Mouse (Mus musculus): Measurements from ENCODE around the gene Daxx. TPM values are rescaled to one million over a fixed set of nuclear protein-coding genes. Genes with fewer than 3 reads are reported as not detected.

Daxx gene
- polyA plus RNA-seq, 1 experiment from 2014 or later, result 41.6 TPM

DNA sequence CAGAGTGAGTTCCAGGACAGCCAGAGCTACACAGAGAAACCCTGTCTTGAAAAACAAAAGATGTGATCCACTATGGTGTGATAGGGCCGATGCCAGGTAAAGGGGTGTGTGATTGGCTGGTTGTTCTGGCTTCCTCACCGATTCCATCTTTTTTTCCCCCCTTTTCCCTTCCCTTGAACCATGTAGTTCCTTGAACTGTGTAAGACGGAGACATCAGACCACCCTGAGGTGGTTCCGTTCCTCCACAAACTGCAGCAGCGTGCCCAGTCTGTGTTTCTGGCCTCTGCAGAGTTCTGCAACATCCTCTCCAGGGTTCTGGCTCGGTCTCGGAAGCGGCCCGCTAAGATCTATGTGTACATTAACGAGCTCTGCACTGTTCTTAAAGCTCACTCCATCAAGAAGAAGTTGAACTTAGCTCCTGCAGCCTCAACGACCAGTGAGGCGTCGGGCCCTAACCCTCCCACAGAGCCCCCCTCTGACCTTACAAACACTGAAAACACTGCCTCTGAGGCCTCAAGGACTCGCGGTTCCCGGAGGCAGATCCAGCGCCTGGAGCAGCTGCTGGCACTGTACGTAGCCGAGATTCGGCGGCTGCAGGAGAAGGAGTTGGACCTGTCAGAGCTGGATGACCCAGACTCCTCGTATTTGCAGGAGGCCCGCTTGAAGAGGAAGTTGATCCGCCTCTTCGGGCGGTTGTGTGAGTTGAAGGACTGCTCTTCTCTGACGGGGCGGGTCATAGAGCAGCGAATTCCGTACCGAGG, 2.0 kb downstream of the Daxx start:
- Histone ChIP-seq H3K4me3 (ENCODE audit: low read length) (no peak overlapping the region), H3K4me2 (ENCODE audit: low read depth, low read length) (no peak overlapping the region), H3K36me3 (ENCODE audit: control insufficient read depth, insufficient read depth, low read length) (peaks cover 23% of the 10 kb centered on the region), H3K9ac (ENCODE audit: low read depth, low read length) (no peak overlapping the region), H3K4me1 (ENCODE audit: control insufficient read depth, insufficient read depth, low read length) (peaks cover 16% of the 10 kb centered on the region), H3K27me3 (replicated peaks; ENCODE audit: control insufficient read depth, insufficient read depth, low read length) (no peaks in the 10 kb centered on the region), H3K27ac (ENCODE audit: low read length) (no peak overlapping the region), H3K9me3 (ENCODE audit: control insufficient read depth, low read length) (no peaks in the 10 kb centered on the region)
- 90% methylated on average over 31 of the region's 31 CpGs for WGBS
- ATAC-seq, result no peak

DNA sequence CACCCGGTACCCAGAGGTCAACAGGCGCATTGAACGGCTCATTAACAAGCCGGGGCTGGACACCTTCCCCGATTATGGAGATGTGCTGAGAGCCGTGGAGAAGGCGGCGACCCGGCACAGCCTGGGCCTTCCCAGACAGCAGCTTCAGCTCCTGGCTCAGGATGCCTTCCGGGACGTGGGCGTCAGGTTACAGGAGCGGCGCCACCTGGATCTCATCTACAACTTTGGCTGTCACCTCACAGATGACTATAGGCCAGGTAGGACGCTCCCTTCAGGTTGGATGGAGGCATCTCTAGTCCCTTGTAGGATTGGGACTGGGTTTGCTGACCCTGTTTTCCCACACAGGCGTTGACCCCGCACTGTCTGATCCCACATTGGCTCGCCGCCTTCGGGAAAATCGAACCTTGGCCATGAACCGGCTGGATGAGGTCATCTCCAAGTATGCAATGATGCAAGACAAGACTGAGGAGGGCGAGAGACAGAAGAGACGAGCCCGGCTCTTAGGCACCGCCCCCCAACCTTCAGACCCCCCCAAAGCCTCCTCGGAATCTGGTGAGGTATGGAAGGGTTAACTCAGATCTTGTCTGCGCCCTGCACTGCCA, 2.7 kb downstream of the Daxx start:
- Histone ChIP-seq H3K27ac (ENCODE audit: low read length) (no peak overlapping the region), H3K4me1 (ENCODE audit: control insufficient read depth, insufficient read depth, low read length) (peaks cover 20% of the 10 kb centered on the region), H3K9ac (ENCODE audit: low read depth, low read length) (no peak overlapping the region), H3K36me3 (ENCODE audit: control insufficient read depth, insufficient read depth, low read length) (peaks cover 23% of the 10 kb centered on the region), H3K4me2 (ENCODE audit: low read depth, low read length) (no peak overlapping the region), H3K27me3 (replicated peaks; ENCODE audit: control insufficient read depth, insufficient read depth, low read length) (no peaks in the 10 kb centered on the region), H3K9me3 (ENCODE audit: control insufficient read depth, low read length) (no peaks in the 10 kb centered on the region), H3K4me3 (ENCODE audit: low read length) (no peak overlapping the region)
- ATAC-seq, result no peak
- 90% methylated on average over 28 of the region's 28 CpGs for WGBS

DNA sequence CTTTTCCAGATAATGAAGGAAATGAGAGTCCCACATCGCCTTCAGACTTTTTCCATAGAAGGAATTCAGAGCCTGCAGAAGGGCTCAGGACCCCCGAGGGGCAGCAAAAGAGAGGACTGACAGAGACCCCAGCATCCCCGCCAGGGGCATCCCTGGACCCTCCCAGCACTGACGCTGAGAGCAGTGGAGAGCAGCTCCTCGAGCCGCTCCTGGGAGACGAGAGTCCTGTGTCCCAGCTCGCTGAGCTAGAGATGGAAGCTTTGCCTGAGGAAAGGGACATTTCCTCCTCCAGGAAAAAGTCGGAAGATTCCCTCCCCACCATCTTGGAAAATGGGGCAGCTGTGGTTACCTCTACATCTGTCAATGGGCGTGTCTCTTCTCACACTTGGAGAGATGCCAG, 4.0 kb downstream of the Daxx start:
- Histone ChIP-seq H3K9me3 (ENCODE audit: control insufficient read depth, low read length) (no peaks in the 10 kb centered on the region), H3K4me1 (ENCODE audit: control insufficient read depth, insufficient read depth, low read length) (peaks cover 22% of the 10 kb centered on the region), H3K36me3 (ENCODE audit: control insufficient read depth, insufficient read depth, low read length) (peaks cover 29% of the 10 kb centered on the region), H3K9ac (ENCODE audit: low read depth, low read length) (no peak overlapping the region), H3K4me2 (ENCODE audit: low read depth, low read length) (no peak overlapping the region), H3K4me3 (ENCODE audit: low read length) (no peak overlapping the region), H3K27ac (ENCODE audit: low read length) (no peak overlapping the region), H3K27me3 (replicated peaks; ENCODE audit: control insufficient read depth, insufficient read depth, low read length) (no peaks in the 10 kb centered on the region)
- WGBS, result 89% methylated on average over 10 of the region's 10 CpGs
- ATAC-seq, result no peak

DNA sequence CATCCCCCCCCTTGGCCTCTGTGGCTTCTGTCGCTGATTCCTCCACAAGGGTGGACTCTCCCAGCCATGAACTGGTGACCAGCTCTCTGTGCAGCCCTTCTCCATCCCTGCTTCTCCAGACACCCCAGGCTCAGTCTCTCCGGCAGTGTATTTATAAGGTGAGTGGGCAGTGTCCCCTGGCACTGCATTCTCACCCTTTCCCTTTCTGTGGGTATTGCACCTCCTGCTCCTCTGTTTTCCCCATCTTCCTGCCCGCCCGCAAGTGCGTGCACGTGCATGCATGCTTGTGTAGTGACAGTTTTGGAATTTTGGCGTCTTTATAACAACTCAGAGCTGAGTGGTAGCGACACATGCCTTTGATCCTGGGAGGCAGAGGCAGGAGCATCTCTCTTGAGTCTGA, 4.7 kb downstream of the Daxx start:
- Histone ChIP-seq H3K27me3 (replicated peaks; ENCODE audit: control insufficient read depth, insufficient read depth, low read length) (no peaks in the 10 kb centered on the region), H3K4me3 (ENCODE audit: low read length) (no peak overlapping the region), H3K9ac (ENCODE audit: low read depth, low read length) (no peak overlapping the region), H3K36me3 (ENCODE audit: control insufficient read depth, insufficient read depth, low read length) (peaks cover 29% of the 10 kb centered on the region), H3K4me1 (ENCODE audit: control insufficient read depth, insufficient read depth, low read length) (peaks cover 29% of the 10 kb centered on the region), H3K27ac (ENCODE audit: low read length) (no peak overlapping the region), H3K9me3 (ENCODE audit: control insufficient read depth, low read length) (no peaks in the 10 kb centered on the region), H3K4me2 (ENCODE audit: low read depth, low read length) (no peak overlapping the region)
- 92% methylated on average over 8 of the region's 8 CpGs for WGBS
- no peak for ATAC-seq

DNA sequence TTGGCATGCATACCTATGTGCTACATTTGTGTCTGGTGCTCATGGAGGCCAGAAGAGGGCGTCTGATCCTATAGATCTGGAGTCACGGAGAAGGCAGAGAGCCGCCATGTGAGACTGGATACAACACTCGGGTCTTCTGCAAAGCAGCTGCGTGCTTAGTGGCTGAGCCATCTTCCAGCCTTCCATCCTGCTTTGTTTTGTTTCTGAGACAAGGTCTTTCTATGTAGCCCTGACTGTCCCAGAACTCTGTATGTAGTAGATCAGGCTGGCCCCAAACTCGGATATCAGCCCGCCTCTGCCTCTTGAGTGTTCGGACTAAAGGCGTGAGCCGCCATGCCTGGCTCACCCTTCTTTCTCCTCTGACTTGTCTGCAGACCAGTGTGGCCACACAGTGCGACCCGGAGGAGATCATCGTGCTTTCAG, 5.8 kb downstream of the Daxx start:
- H3K27ac ChIP-seq (ENCODE audit: low read length), result no peak overlapping the region
- H3K9me3 ChIP-seq (ENCODE audit: control insufficient read depth, low read length), result no peaks in the 10 kb centered on the region
- H3K27me3 ChIP-seq (replicated peaks; ENCODE audit: control insufficient read depth, insufficient read depth, low read length), result no peaks in the 10 kb centered on the region
- ATAC-seq, result no peak
- H3K4me1 ChIP-seq (ENCODE audit: control insufficient read depth, insufficient read depth, low read length), result peaks cover 32% of the 10 kb centered on the region
- H3K36me3 ChIP-seq (ENCODE audit: control insufficient read depth, insufficient read depth, low read length), result peaks cover 29% of the 10 kb centered on the region
- no peak overlapping the region for H3K9ac ChIP-seq (ENCODE audit: low read depth, low read length)
- WGBS, result 70% methylated on average over 13 of the region's 13 CpGs
- peak overlapping the region; percentile 42 for H3K4me2 ChIP-seq (ENCODE audit: low read depth, low read length)
- H3K4me3 ChIP-seq (ENCODE audit: low read length), result 0 out of 2 replicates have a peak overlapping the region, but pooled peaks have one; percentile 57

DNA sequence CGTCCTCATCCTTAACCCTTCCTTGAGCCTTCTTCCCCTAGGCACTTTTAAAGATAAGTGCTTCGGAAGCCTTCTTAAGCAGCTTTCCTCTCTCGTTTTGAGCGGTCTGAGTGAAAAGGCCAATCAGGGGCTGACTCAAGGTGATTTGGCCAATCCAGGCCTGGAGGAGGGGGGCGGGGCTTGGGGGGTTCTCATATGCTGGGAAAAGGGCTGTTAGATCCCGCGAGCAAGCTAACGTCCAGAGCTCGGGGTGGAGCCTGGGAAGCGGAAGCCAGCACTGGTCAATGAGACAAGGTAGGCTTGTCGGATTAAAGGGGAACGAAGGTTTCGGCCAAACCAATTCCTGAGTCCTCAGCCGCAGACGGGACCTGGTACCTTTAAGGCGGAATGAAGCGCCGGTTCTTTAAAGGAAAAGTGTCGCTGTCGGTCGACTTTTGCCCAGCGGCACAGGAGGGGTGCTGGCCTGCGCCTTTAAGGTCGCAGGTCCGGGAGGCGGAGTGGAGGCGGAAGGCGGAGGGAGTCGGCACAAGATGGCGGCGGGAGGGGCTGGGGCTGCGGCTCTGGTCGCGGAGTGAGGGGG, 6.5 kb downstream of the Daxx start, which contains the start of the genes Tapbp and Zbtb22:
Tapbp (plus strand) TSS at position 229 of the 580 bp plus-strand sequence.
Zbtb22 (plus strand) TSS at position 234 of the 580 bp plus-strand sequence.
- no peaks in the 10 kb centered on the region for H3K9me3 ChIP-seq (ENCODE audit: control insufficient read depth, low read length)
- peak within 1 kb of the TSS; percentile 78 for H3K27ac ChIP-seq (ENCODE audit: low read length)
- H3K4me2 ChIP-seq (ENCODE audit: low read depth, low read length), result peak within 1 kb of the TSS; percentile 66
- H3K9ac ChIP-seq (ENCODE audit: low read depth, low read length), result peak within 1 kb of the TSS; percentile 71
- peak; percentile 92 for ATAC-seq
- peaks cover 29% of the 10 kb centered on the region for H3K36me3 ChIP-seq (ENCODE audit: control insufficient read depth, insufficient read depth, low read length)
- 0% methylated on average over 26 of the region's 34 CpGs for WGBS
- peaks cover 26% of the 10 kb centered on the region for H3K4me1 ChIP-seq (ENCODE audit: control insufficient read depth, insufficient read depth, low read length)
- no peaks in the 10 kb centered on the region for H3K27me3 ChIP-seq (replicated peaks; ENCODE audit: control insufficient read depth, insufficient read depth, low read length)
- H3K4me3 ChIP-seq (ENCODE audit: low read length), result peak within 1 kb of the TSS; percentile 57

DNA sequence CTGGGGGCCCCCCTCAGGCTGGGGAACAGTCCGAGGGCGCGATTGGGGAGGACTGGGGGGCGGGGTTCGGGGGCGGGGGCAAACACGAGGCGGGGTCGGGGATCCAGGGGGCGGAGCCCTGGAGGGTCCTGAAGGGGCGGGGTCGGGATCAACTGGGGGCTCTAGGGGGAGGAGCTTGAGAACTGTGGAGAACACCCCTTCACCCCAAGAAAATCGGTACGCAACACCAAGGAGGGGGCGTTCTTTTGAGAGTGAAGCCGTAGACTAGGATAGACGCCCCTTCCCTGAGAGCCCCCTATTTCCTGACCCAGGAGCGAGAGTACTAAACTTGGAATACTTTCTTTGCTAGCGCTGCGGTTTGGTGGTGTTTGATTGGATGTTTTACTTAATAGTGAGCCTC, 7.1 kb downstream of the Daxx start:
- Histone ChIP-seq H3K9me3 (ENCODE audit: control insufficient read depth, low read length) (no peaks in the 10 kb centered on the region), H3K4me3 (ENCODE audit: low read length) (peak overlapping the region; percentile 57), H3K4me2 (ENCODE audit: low read depth, low read length) (peak overlapping the region; percentile 66), H3K36me3 (ENCODE audit: control insufficient read depth, insufficient read depth, low read length) (peaks cover 26% of the 10 kb centered on the region), H3K9ac (ENCODE audit: low read depth, low read length) (peak overlapping the region; percentile 71), H3K27me3 (replicated peaks; ENCODE audit: control insufficient read depth, insufficient read depth, low read length) (no peaks in the 10 kb centered on the region), H3K27ac (ENCODE audit: low read length) (peak overlapping the region; percentile 78), H3K4me1 (ENCODE audit: control insufficient read depth, insufficient read depth, low read length) (peaks cover 24% of the 10 kb centered on the region)
- WGBS, result under 1% methylated on average over 19 of the region's 20 CpGs
- ATAC-seq, result peak; percentile 9; the same call in 1 of the 2 replicates

DNA sequence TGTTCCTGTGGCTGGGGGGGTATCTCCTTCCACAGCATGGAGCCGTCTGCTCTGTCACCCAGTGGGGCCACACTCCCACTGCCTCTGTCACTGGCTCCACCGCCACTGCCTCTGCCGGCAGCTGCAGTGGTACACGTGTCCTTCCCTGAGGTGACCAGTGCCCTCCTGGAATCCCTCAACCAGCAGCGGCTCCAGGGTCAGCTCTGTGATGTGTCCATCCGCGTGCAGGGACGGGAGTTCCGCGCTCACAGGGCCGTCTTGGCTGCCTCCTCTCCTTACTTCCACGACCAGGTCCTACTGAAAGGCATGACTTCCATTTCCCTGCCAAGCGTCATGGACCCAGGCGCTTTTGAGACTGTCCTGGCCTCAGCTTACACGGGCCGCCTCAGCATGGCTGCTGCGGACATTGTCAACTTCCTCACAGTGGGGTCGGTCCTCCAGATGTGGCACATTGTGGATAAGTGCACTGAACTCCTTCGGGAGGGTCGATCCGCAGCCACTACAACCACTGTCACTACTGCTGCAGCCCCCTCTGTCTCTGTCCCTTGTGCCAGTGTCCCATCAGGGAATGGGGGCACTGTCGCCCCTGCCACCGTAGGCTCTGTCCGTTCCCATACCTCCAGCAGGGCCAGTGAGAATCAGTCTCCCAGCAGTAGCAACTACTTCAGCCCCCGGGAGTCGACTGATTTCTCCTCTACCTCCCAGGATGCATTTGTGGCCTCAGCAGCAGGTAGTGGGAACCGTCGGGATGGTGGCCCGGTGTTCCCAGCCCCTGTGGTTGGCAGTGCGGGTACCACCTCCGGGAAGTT, 7.8 kb downstream of the Daxx start:
- peaks cover 24% of the 10 kb centered on the region for H3K4me1 ChIP-seq (ENCODE audit: control insufficient read depth, insufficient read depth, low read length)
- ATAC-seq, result no peak
- WGBS, result 75% methylated on average over 31 of the region's 31 CpGs
- H3K9ac ChIP-seq (ENCODE audit: low read depth, low read length), result peak overlapping the region; percentile 71
- no peaks in the 10 kb centered on the region for H3K9me3 ChIP-seq (ENCODE audit: control insufficient read depth, low read length)
- H3K27ac ChIP-seq (ENCODE audit: low read length), result no peak overlapping the region
- peaks cover 18% of the 10 kb centered on the region for H3K36me3 ChIP-seq (ENCODE audit: control insufficient read depth, insufficient read depth, low read length)
- H3K4me2 ChIP-seq (ENCODE audit: low read depth, low read length), result peak overlapping the region; percentile 66
- no peaks in the 10 kb centered on the region for H3K27me3 ChIP-seq (replicated peaks; ENCODE audit: control insufficient read depth, insufficient read depth, low read length)
- peak overlapping the region; percentile 57 for H3K4me3 ChIP-seq (ENCODE audit: low read length)

Data from intestine, embryonic 16.5 days (tissue).